ENCODE assay signal across 9 mouse cellular contexts in genomic region chr6:56608277-56608676, GRCm38 (mm10). TPM values are rescaled to one million over a fixed set of nuclear protein-coding genes. Genes with fewer than 3 reads are reported as not detected.
A peak's percentile ranks its signal among the peaks of the same experiment; 100 is the strongest.
DNase-seq lines count a peak whose midpoint lies in the region; ATAC-seq and TF ChIP-seq lines count a peak whose summit lies in the region.
"Had no signal": no experiment of that assay in that cellular context is flagged by ENCODE, and none has a peak within 500 bp of the region (broad histone marks: within the 10 kb centered on the region; RNA-seq: fewer than 3 reads in every experiment).

No protein-coding gene starts in this region.

- TF ChIP-seq CTCF in embryonic fibroblast, embryonic 13.5 days (IDR thresholded peaks at IDR 0.05; ENCODE audit: borderline replicate concordance, insufficient read depth, low read length), result peak; percentile 50; the same call in 1 of the 2 replicates
- peak; percentile 94 for TF ChIP-seq CTCF in layer of hippocampus, adult 2 months (conservative IDR thresholded peaks at IDR 0.05)

- no peaks in the 10 kb centered on the region for H3K27me3 ChIP-seq in heart, embryonic 11.5 days (ENCODE audit: control insufficient read depth, insufficient read depth, low read length)

- TF ChIP-seq POLR2A in embryonic fibroblast, embryonic 13.5 days (IDR thresholded peaks at IDR 0.05; ENCODE audit: low read depth, low read length), result no peak

- peak; percentile 89 for DNase-seq in heart, adult 11 months
- DNase-seq in brain, adult 2 months (ENCODE audit: low read depth, low spot score), result peak; percentile 84
- peak; percentile 7 to 53 for DNase-seq in heart, adult 9 months (ENCODE audit: low spot score in 2 of 2)
- DNase-seq in layer of hippocampus, adult 2 months (ENCODE audit: low spot score in 2 of 2), result peak; percentile 63 to 73
- DNase-seq in lung, postnatal 14 days, result peak; percentile 67
- peak; percentile 78 to 81 for DNase-seq in right cerebral cortex, postnatal 10 days (ENCODE audit: low spot score in 2 of 2)

- no peaks in the 10 kb centered on the region for H3K36me3 ChIP-seq in heart, embryonic 11.5 days (ENCODE audit: control insufficient read depth, insufficient read depth, low read length)

- H3K27ac ChIP-seq in heart, embryonic 11.5 days (ENCODE audit: low read depth, low read length), result no peak overlapping the region
- no peak overlapping the region for H3K27ac ChIP-seq in embryonic fibroblast, embryonic 13.5 days (ENCODE audit: insufficient read depth, low read length)
- no peak overlapping the region for H3K27ac ChIP-seq in layer of hippocampus, adult 2 months

- WGBS in heart, embryonic 11.5 days (ENCODE audit: insufficient replicate concordance), result 7% methylated on average over 4 of the region's 4 CpGs

- no peaks in the 10 kb centered on the region for H3K4me1 ChIP-seq in heart, embryonic 11.5 days (ENCODE audit: control insufficient read depth, insufficient read depth, low read length)
- no peaks in the 10 kb centered on the region for H3K4me1 ChIP-seq in embryonic fibroblast, embryonic 13.5 days (ENCODE audit: control insufficient read depth, insufficient read depth, low read length)

- no peak overlapping the region for H3K9ac ChIP-seq in heart, embryonic 11.5 days (ENCODE audit: low read depth, low read length)

- no peak overlapping the region for H3K4me3 ChIP-seq in heart, embryonic 11.5 days (ENCODE audit: low read depth, low read length)
- no peak overlapping the region for H3K4me3 ChIP-seq in embryonic fibroblast, embryonic 13.5 days (ENCODE audit: insufficient read depth, low read length)
- H3K4me3 ChIP-seq in layer of hippocampus, adult 2 months, result no peak overlapping the region
- H3K4me3 ChIP-seq: megakaryocyte, embryonic 14.5 days had no signal

- H3K4me2 ChIP-seq in heart, embryonic 11.5 days, result no peak overlapping the region

- no peak for ATAC-seq in heart, embryonic 11.5 days (replicated peaks; ENCODE audit: insufficient number of reproducible peaks, low FRiP score, low TSS enrichment)

- no peaks in the 10 kb centered on the region for H3K9me3 ChIP-seq in heart, embryonic 11.5 days (replicated peaks; ENCODE audit: control insufficient read depth, low read length)

RNA-seq across cellular contexts. Expression of gene Pde1c, which starts 39.4 kb away (rescaled TPM):
- 2.4 and 2.6 TPM in 2 replicates for polyA plus RNA-seq in heart, embryonic 11.5 days (2014; fragmentation: Nextera tagmentation; extraction: Ambion mirVana)
- polyA plus RNA-seq in embryonic fibroblast, embryonic 13.5 days (2011; ENCODE audit: insufficient read length, low read depth, missing spikeins), result 1.9 and 3.8 TPM in 2 replicates
- 1 to 10 TPM; 3.1 to 3.5 TPM for total RNA-seq in layer of hippocampus, adult 2 months (2021)

Comparison
In these comparisons a context has a peak if more than half of its experiments do, and no peak if none do; other contexts are left out.
1. DNase-seq: peak in every context shown above with its lines; median percentile 89 in heart, adult 11 months; 84 in brain, adult 2 months; 80 in right cerebral cortex, postnatal 10 days; 68 in layer of hippocampus, adult 2 months; 67 in lung, postnatal 14 days; 30 in heart, adult 9 months.